Mouse (Mus musculus): Measurements from ENCODE around the gene Wdr13. TPM values are rescaled to one million over a fixed set of nuclear protein-coding genes. Genes with fewer than 3 reads are reported as not detected.
"Not testable (repeated sequence)": the region's sequence is repeated elsewhere in the genome, so short reads cannot be mapped to it uniquely, and the experiment has no call there.

Gene Wdr13
- polyA plus RNA-seq, 1 experiment from 2014 or later, result 58.5 TPM

DNA sequence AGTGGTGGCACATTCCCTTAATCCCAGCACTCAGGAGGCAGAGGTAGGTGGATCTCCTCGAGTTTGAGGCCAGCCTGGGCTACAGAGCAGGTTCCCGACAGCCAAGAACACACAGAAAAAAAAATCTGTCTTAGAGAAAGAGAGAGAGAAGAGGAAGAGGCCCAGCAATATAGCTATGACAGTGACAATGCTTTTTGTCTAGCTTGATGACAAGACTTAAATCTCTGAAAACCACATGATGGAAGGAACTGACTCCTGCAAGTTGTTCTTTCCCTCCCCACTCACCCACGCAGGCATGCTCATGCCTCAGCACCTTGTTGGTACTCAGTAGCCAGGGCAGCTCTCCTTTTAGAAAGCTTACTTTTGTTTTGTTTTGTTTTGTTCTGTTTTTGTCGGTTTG lies 33.3 kb downstream of the Wdr13 start:
- Histone ChIP-seq H3K27ac (no peak overlapping the region), H3K4me3 (no peak overlapping the region), H3K9ac (no peak overlapping the region), H3K36me3 (no peaks in the 10 kb centered on the region), H3K27me3 (no peaks in the 10 kb centered on the region), H3K4me2 (no peak overlapping the region), H3K4me1 (replicated peaks) (peaks cover 8% of the 10 kb centered on the region), H3K9me3 (no peaks in the 10 kb centered on the region)
- no peak for ATAC-seq (ENCODE audit: low FRiP score)
- WGBS, result 65% methylated on average over 4 of the region's 4 CpGs

DNA sequence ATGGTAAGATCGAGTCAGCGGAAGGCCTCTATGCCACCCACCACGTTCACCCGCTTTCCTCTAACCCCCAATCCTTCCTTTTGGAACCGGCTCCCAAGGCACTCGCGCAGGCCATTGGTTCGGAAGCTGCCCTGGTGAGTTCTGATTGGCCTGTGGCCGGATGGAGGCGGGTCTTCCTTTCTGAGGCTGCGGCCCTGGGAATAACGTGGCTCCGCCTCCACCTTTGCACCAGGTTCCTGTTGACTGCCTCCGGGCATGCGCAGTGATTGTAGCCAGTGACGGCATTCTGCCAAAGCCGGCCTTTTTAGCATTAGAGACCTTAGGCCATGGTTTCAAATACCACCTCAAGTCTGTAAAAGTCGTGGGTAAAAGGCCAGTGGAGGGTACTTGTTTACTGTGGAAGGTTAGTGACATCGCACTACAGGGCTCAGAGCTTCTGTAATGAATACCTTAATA lies 35.9 kb downstream of the Wdr13 start:
- Histone ChIP-seq H3K27me3 (no peaks in the 10 kb centered on the region), H3K36me3 (no peaks in the 10 kb centered on the region), H3K9ac (no peak overlapping the region), H3K9me3 (no peaks in the 10 kb centered on the region), H3K4me1 (replicated peaks) (peaks cover 8% of the 10 kb centered on the region), H3K4me2 (peak overlapping the region; percentile 40), H3K4me3 (peak overlapping the region; percentile 28), H3K27ac (peak overlapping the region; percentile 66; the same call in 1 of the 2 replicates)
- WGBS, result 19% methylated on average over 17 of the region's 19 CpGs
- ATAC-seq (ENCODE audit: low FRiP score), result peak; percentile 92

DNA sequence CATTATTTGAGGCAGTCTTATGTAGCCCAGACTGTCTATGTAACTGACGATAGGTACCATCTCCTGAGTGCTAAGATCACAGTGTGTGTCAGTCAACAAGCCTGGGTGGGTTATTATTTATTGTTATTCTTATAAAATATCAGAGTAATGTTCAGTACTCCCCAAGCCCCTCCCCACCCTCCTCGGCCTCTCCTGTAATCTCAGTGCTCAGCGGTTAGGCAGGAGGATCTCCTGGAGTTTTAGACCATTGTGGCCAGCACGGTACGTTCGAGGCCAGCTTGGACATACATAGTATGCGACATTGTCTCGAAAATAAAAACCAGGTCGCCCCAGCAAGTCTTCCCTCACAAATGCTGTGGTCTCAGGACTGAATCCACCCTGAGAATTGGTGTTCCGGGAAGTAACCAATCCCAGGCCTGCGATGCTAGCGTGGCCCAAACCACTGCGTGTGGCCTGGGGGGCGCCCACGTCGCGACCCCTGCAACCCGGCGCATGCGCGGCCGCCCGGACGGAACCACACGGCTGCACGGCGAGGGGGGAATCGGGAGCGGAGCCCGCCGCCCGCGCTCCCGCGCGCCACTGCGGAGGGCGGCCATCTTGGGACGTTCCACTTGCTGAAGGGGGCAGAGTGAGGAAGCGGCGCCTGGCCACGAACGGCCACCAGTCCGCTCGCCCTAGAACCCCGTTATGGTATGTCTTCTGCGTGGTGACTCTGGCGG lies 36.5 kb downstream of the Wdr13 start:
- not testable (repeated sequence) for H3K9ac ChIP-seq; H3K4me1 ChIP-seq (replicated peaks); H3K36me3 ChIP-seq; H3K27me3 ChIP-seq; H3K9me3 ChIP-seq
- Histone ChIP-seq H3K4me2 (peak overlapping the region; percentile 47), H3K4me3 (peak overlapping the region; percentile 30), H3K27ac (peak overlapping the region; percentile 48; the same call in 1 of the 2 replicates)
- ATAC-seq (ENCODE audit: low FRiP score), result peak; percentile 91
- 18% methylated on average over 14 of the region's 48 CpGs for WGBS

DNA sequence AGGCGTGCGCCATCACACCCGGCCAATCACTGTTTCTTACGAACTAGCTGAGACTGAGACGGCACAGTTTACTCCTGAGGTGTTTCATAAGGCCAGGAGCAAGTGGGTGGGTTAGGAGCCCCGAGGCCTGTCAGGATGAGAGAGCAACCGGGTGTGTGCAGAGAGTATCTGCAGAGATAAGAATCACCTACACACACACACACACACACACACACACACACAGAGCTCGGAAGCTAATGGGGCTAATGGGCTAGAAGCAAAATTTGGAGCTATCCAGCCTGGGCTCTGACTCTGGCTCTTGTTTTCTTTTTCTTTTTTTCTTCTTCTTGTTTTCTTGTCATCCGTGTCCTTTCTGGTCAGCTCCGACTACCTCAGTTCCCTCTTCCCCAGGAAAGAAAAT lies 37.1 kb downstream of the Wdr13 start:
- Histone ChIP-seq H3K9ac (no peak overlapping the region), H3K9me3 (no peaks in the 10 kb centered on the region), H3K36me3 (no peaks in the 10 kb centered on the region), H3K4me2 (peak overlapping the region; percentile 47), H3K4me3 (peak overlapping the region; percentile 30), H3K4me1 (replicated peaks) (peaks cover 5% of the 10 kb centered on the region), H3K27ac (no peak overlapping the region; the same call in 1 of the 2 replicates), H3K27me3 (no peaks in the 10 kb centered on the region)
- no peak for ATAC-seq (ENCODE audit: low FRiP score)
- WGBS, result 82% methylated on average over 10 of the region's 10 CpGs

- H3K4me3 ChIP-seq; ATAC-seq (ENCODE audit: low FRiP score): not testable (repeated sequence)
- 78% methylated on average over 5 of the region's 5 CpGs for WGBS
Observed at GRCm38 (mm10) chrX:8090954-8091347, 41.7 kb downstream of the Wdr13 start.

GRCm38 (mm10) chrX:8090346-8090953 lies 42.2 kb downstream of the Wdr13 start, which contains the start of gene Was:
Gene Was, minus strand, starts transcription at chrX:8090498.
- Histone ChIP-seq H3K27me3 (no peaks in the 10 kb centered on the region), H3K4me1 (replicated peaks) (no peaks in the 10 kb centered on the region), H3K27ac (no peak within 1 kb of the TSS), H3K36me3 (no peaks in the 10 kb centered on the region), H3K4me2 (no peak within 1 kb of the TSS), H3K9me3 (no peaks in the 10 kb centered on the region), H3K4me3 (no peak within 1 kb of the TSS), H3K9ac (no peak within 1 kb of the TSS)
- WGBS, result 84% methylated on average over 14 of the region's 14 CpGs
- no peak for ATAC-seq (ENCODE audit: low FRiP score)

More at GRCm38 (mm10) chrX:8090954-8091347, 41.7 kb downstream of the Wdr13 start:
- H3K36me3 ChIP-seq; H3K9ac ChIP-seq; H3K4me1 ChIP-seq (replicated peaks); H3K9me3 ChIP-seq; H3K27ac ChIP-seq; H3K27me3 ChIP-seq; H3K4me2 ChIP-seq: not testable (repeated sequence)

DNA sequence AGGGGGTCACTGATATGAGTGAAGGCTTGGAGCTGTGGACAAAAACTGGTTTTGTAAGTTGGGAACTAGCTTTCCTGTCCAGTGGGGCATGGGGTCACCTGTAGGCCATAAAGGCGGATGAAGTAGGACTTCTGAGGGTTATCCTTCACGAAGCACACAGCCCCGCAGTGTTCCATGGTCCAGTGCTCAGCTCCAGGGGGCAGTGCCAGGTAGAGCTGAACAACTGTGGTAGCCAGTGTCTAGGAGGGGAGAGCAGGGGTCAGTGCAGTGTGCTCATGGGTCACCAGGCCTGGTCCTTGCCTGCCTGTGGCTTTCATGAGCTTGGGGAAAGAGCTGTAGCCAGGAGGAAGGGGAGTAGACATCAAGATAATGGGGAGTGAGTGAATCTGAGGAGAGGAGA lies 42.9 kb downstream of the Wdr13 start:
- H3K4me3 ChIP-seq, result no peak overlapping the region
- no peaks in the 10 kb centered on the region for H3K36me3 ChIP-seq
- H3K9ac ChIP-seq, result no peak overlapping the region
- H3K27ac ChIP-seq, result no peak overlapping the region
- ATAC-seq (ENCODE audit: low FRiP score), result no peak
- WGBS, result 91% methylated on average over 3 of the region's 3 CpGs
- no peaks in the 10 kb centered on the region for H3K4me1 ChIP-seq (replicated peaks)
- H3K27me3 ChIP-seq, result no peaks in the 10 kb centered on the region
- H3K4me2 ChIP-seq, result no peak overlapping the region
- H3K9me3 ChIP-seq, result no peaks in the 10 kb centered on the region

- Histone ChIP-seq H3K36me3 (no peaks in the 10 kb centered on the region), H3K9me3 (no peaks in the 10 kb centered on the region), H3K4me3 (no peak overlapping the region), H3K9ac (no peak overlapping the region), H3K27me3 (no peaks in the 10 kb centered on the region), H3K4me1 (replicated peaks) (no peaks in the 10 kb centered on the region), H3K27ac (no peak overlapping the region), H3K4me2 (no peak overlapping the region)
- ATAC-seq (ENCODE audit: low FRiP score), result no peak
- WGBS, result 88% methylated on average over 8 of the region's 8 CpGs
Observed at GRCm38 (mm10) chrX:8085611-8086010, 47.1 kb downstream of the Wdr13 start.

DNA sequence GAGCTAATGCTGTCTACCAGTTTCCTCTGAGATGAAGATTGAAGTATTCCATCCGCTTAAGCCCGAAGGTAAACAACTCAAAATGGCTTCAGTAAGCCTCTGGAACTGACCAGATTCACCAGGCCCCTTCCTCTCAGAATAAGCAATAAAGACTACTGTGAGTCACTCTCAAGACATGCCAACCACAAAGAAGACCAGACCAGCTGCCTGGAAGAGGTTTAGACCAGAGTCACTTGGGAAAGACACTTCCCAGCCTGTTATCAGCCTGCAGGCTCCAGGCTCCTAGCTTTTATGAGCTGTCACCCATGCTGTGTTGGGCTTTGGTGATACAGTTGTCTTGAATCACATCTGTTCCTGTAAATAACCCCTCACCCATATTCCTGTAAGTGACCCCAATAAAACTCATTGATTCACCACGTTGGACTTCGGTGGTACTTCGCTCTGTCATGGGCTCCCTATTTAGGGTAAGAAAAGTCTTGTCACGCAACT lies 47.9 kb downstream of the Wdr13 start:
- Histone ChIP-seq H3K9me3 (no peaks in the 10 kb centered on the region), H3K27me3 (no peaks in the 10 kb centered on the region), H3K9ac (no peak overlapping the region), H3K27ac (no peak overlapping the region), H3K4me3 (no peak overlapping the region), H3K4me1 (replicated peaks) (no peaks in the 10 kb centered on the region), H3K36me3 (no peaks in the 10 kb centered on the region), H3K4me2 (no peak overlapping the region)
- no peak for ATAC-seq (ENCODE audit: low FRiP score)
- 84% methylated on average over 6 of the region's 6 CpGs for WGBS

DNA sequence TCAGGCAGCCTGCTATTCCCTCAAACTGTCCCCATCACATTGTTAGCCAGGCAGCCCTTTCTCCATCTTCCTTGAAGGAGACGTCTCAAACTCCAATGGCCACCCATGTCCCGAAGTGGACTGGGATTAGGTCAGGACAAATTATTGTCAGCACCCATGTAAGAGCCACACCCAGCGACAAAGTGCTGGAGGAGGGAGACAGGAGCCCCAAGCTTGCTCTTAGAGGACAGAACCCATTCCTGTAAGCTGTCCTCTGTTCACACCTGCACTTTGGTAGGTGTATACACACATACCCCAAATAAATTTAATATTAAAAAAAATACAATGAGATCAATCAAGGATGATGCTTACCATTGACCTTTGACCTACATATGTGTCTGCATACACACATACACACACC lies 57.6 kb downstream of the Wdr13 start:
- Histone ChIP-seq H3K4me3 (peak overlapping the region; percentile 54), H3K9me3 (no peaks in the 10 kb centered on the region), H3K4me2 (peak overlapping the region; percentile 55), H3K27ac (peak overlapping the region; percentile 86), H3K27me3 (no peaks in the 10 kb centered on the region), H3K36me3 (peaks cover 11% of the 10 kb centered on the region), H3K4me1 (replicated peaks) (peaks cover 8% of the 10 kb centered on the region), H3K9ac (peak overlapping the region; percentile 68)
- ATAC-seq (ENCODE audit: low FRiP score), result peak; percentile 59
- WGBS, result 40% methylated on average over 3 of the region's 3 CpGs

- ATAC-seq (ENCODE audit: low FRiP score), result peak; percentile 97
- Histone ChIP-seq H3K9me3 (no peaks in the 10 kb centered on the region), H3K4me3 (peak within 1 kb of the TSS; percentile 54), H3K27me3 (no peaks in the 10 kb centered on the region), H3K36me3 (peaks cover 11% of the 10 kb centered on the region), H3K4me2 (peak within 1 kb of the TSS; percentile 59), H3K4me1 (replicated peaks) (peaks cover 8% of the 10 kb centered on the region), H3K9ac (peak within 1 kb of the TSS; percentile 72), H3K27ac (peak within 1 kb of the TSS; percentile 87)
- 16% methylated on average over 46 of the region's 46 CpGs for WGBS
Observed at GRCm38 (mm10) chrX:8074430-8075014, 58.2 kb downstream of the Wdr13 start, which contains the start of gene Suv39h1. Gene Suv39h1, minus strand, starts transcription at chrX:8074760.

- peak overlapping the region; percentile 87 for H3K27ac ChIP-seq
- H3K4me3 ChIP-seq, result peak overlapping the region; percentile 54
- peak overlapping the region; percentile 59 for H3K4me2 ChIP-seq
- no peaks in the 10 kb centered on the region for H3K27me3 ChIP-seq
- WGBS, result 11% methylated on average over 62 of the region's 64 CpGs
- H3K9ac ChIP-seq, result peak overlapping the region; percentile 72
- peaks cover 15% of the 10 kb centered on the region for H3K36me3 ChIP-seq
- ATAC-seq (ENCODE audit: low FRiP score), result 0 out of 2 replicates have a peak, but pooled peaks have one; percentile 5
- H3K4me1 ChIP-seq (replicated peaks), result peaks cover 8% of the 10 kb centered on the region
- H3K9me3 ChIP-seq, result no peaks in the 10 kb centered on the region
Observed at GRCm38 (mm10) chrX:8073881-8074429, 58.7 kb downstream of the Wdr13 start.

Measured in hindbrain, embryonic 13.5 days (tissue).